Mouse (Mus musculus) liver, adult 2 months (tissue): Measurements from ENCODE around the gene Eri3. TPM values are rescaled to one million over a fixed set of nuclear protein-coding genes. Genes with fewer than 3 reads are reported as not detected.

Experiments
- DNase-seq: peaks from one replicate; pipeline ENCODE4 v3.0.0-alpha.2; 2011; ENCODE audit warnings: low read depth, low spot score; ENCODE audit errors: extremely low read depth
- H3K27ac ChIP-seq: fragments of 200-500 bp; replicated peaks from 2 replicates; pipeline ENCODE4 v1.5.1; 2012; ENCODE audit warnings: low read depth, mild to moderate bottlenecking, control low read depth, inconsistent platforms, low read length; ENCODE audit not compliant: insufficient read depth
- H3K27me3 ChIP-seq: fragments of 200-500 bp; 2 replicates; pipeline ENCODE4 v1.6.1; 2012; ENCODE audit warnings: mild to moderate bottlenecking, moderate library complexity, low read length, inconsistent platforms; ENCODE audit not compliant: control insufficient read depth, insufficient read depth
- H3K36me3 ChIP-seq: fragments of 200-500 bp; 2 replicates; pipeline ENCODE4 v1.6.1; 2012; ENCODE audit warnings: low read length, inconsistent platforms; ENCODE audit not compliant: control insufficient read depth, insufficient read depth
- H3K4me1 ChIP-seq: fragments of 200-500 bp; 2 replicates; pipeline ENCODE4 v1.6.1; 2011; ENCODE audit warnings: low read length; ENCODE audit not compliant: control insufficient read depth, insufficient read depth
- H3K4me3 ChIP-seq: fragments of 200-500 bp; 2 replicates; pipeline ENCODE4 v1.5.1; 2011; ENCODE audit warnings: low read depth, mild to moderate bottlenecking, control low read depth, low read length, moderate library complexity; ENCODE audit not compliant: insufficient read depth
- H3K79me2 ChIP-seq: fragments of 200-500 bp; 2 replicates; pipeline ENCODE4 v1.6.1; 2012; ENCODE audit warnings: inconsistent platforms, mild to moderate bottlenecking, low read length, moderate library complexity; ENCODE audit not compliant: control insufficient read depth, insufficient read depth
- H3K9ac ChIP-seq: fragments of 200-500 bp; 2 replicates; pipeline ENCODE4 v1.6.1; 2012; ENCODE audit warnings: low read depth, mild to moderate bottlenecking, control low read depth, inconsistent platforms, low read length
- CTCF ChIP-seq: fragments of 200-500 bp; IDR thresholded peaks from 2 replicates; pipeline ENCODE4 v1.5.1; 2011; ENCODE audit warnings: low read depth, low read length, control low read depth
- POLR2A ChIP-seq: fragments of 200-500 bp; IDR thresholded peaks from 2 replicates; pipeline ENCODE4 v1.6.1; 2011; ENCODE audit warnings: low read length, control low read depth; ENCODE audit not compliant: insufficient read depth; ENCODE audit errors: extremely low read depth
- WGBS: fragments of 180-500 bp; shearing (Covaris S2); methylation state at CpG from one replicate; pipeline ENCODE4 v1.1.7; 2018; 5-methylcytosine and 5-hydroxymethylcytosine counted together
- polyA plus RNA-seq: library from polyadenylated mRNA; depleted of rRNA; stranded (reverse); fragments of >200 nt; gene quantifications from 2 replicates; pipeline ENCODE4 v1.2.3, GENCODE M21; 2012
- total RNA-seq: library from RNA; depleted of rRNA; stranded (reverse); fragments of >200 nt; gene quantifications from 2 replicates; pipeline ENCODE4 v1.2.3, GENCODE M21; 2014

Gene Eri3
- total and polyA plus RNA-seq, 2 experiments, result 16.8 to 42.1 TPM

DNA sequence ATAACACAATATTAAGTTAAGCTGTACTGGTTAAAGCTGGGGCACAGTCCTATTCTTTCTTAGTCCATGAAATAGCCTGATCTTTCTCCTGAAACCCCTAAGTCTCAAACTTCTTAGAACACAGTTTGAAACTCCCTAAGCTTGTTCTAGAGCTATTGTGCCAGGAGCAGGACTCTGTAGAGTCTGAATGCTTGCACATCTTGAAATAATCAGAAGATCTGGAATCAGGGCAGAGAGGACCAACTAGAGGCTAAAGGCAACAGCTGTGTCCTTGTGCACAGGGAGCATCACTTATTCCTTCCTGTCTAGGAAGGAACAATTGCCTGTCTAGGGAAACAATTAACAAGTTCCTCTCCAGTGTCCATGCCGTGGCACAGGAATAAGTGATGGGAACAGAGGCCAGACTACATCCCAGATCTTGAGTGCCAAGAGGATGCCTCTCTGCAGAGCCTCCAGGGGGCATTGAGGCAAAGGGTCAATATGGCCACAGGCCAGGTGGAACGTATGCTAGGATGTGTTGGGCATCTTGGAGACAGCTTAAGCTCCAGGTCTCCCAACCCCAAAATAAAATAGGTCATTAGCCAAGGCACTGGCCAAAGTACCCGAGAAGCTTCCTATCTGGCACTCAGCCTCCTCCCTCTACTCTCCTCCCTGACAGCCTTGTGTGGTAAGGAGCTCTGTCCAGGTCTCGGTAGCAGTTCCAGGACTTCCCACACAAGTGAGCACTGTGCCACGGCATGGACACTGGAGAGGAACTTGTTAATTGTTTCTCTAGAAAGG, 56.9 kb downstream of the Eri3 start:
- Histone ChIP-seq H3K79me2 (no peaks in the 10 kb centered on the region), H3K36me3 (peaks cover 3% of the 10 kb centered on the region; the same call in 1 of the 2 replicates), H3K9ac (no peak overlapping the region), H3K4me1 (peaks cover 10% of the 10 kb centered on the region), H3K4me3 (no peak overlapping the region), H3K27me3 (no peaks in the 10 kb centered on the region), H3K27ac (no peak overlapping the region)
- TF ChIP-seq POLR2A, result no peak
- no peak for TF ChIP-seq CTCF
- DNase-seq, result no peak
- 94% methylated on average over 5 of the region's 5 CpGs for WGBS

DNA sequence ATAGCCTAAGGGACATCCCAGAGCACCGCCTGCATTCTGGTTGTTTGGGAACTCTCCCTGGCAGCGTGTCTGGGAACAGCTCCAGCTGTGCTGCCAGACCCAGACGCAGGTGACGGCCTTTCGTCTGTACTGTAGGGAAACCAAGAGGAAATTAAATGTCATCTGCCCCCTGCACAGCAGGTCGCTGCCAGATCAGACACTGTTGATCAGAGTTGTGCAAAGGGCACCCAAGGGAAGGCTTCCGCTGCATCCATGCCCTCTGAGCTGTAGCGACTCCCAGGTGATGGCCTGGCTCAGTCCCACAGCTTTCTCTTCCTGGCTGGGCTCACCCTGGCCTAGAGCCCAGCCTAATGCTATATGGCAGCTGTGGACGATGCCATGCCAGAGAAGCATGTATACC, 58.1 kb downstream of the Eri3 start:
- TF ChIP-seq CTCF (no peak), POLR2A (no peak)
- H3K9ac ChIP-seq, result no peak overlapping the region
- 25% methylated on average over 9 of the region's 9 CpGs for WGBS
- no peak overlapping the region for H3K27ac ChIP-seq
- H3K4me3 ChIP-seq, result no peak overlapping the region
- no peaks in the 10 kb centered on the region for H3K27me3 ChIP-seq
- H3K79me2 ChIP-seq, result no peaks in the 10 kb centered on the region
- peaks cover 10% of the 10 kb centered on the region for H3K4me1 ChIP-seq
- no peaks in the 10 kb centered on the region; the same call in 1 of the 2 replicates for H3K36me3 ChIP-seq
- DNase-seq, result peak; percentile 77

DNA sequence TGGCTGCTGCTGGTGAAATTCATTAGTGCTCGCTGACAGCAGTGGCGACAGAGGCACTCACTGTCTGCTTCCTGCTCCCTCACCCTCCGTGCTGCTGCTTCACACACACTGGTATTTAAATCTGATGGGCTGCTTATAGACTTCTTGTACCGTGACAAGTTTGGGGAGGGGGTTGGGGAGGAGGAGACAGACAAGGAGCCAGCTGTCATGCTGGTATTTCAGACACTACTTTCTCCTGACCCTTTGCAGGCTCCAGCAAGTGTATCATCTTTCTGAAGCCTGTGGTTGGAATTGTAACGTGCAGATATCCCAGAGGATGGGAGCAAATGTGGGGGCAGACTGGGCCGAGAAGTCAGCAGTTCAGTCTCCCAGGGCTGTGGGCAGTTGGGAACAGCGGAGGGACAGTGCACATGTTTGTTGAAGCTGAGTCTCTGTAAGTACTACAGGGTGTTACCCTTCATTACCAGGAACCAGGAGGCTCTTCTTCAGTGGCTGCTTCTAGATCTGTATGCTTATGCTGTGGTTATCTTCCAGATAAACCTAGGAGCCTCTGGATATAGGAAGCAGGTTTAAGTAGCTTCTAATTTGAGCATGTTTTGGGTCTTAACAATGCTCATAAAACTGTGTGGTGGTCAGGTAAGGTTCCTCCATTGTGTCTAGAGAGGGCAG, 59.3 kb downstream of the Eri3 start:
- WGBS, result 87% methylated on average over 7 of the region's 7 CpGs
- H3K36me3 ChIP-seq, result no peaks in the 10 kb centered on the region; the same call in 1 of the 2 replicates
- H3K79me2 ChIP-seq, result no peaks in the 10 kb centered on the region
- TF ChIP-seq CTCF (no peak), POLR2A (no peak)
- no peak overlapping the region for H3K4me3 ChIP-seq
- no peak overlapping the region for H3K9ac ChIP-seq
- no peaks in the 10 kb centered on the region for H3K27me3 ChIP-seq
- peaks cover 10% of the 10 kb centered on the region for H3K4me1 ChIP-seq
- no peak overlapping the region for H3K27ac ChIP-seq
- DNase-seq, result no peak

DNA sequence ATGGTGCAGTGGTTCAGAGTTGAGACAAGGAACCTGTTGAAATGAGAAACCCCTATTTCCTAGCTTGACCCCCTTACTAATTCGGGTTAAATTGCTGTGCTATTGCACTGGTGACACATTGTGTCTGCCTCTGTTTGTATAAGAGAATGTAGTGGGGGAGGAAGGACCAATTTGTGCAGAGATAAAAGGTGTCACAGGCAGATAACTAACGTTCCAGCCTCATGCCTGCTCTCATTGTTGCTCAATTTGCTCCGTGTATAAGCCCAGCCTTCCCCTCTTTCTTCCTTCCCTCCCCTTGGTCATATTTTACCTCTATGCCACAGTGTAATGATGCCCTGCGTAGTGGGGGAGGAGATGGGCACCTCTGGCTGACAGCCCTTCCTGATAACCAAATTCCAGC, 61.2 kb downstream of the Eri3 start:
- WGBS, result 55% methylated on average over 4 of the region's 4 CpGs
- DNase-seq, result no peak
- Histone ChIP-seq H3K27ac (no peak overlapping the region), H3K4me3 (no peak overlapping the region), H3K27me3 (no peaks in the 10 kb centered on the region), H3K36me3 (peaks cover 10% of the 10 kb centered on the region), H3K4me1 (no peaks in the 10 kb centered on the region), H3K79me2 (no peaks in the 10 kb centered on the region), H3K9ac (no peak overlapping the region)
- TF ChIP-seq CTCF (no peak), POLR2A (no peak)

DNA sequence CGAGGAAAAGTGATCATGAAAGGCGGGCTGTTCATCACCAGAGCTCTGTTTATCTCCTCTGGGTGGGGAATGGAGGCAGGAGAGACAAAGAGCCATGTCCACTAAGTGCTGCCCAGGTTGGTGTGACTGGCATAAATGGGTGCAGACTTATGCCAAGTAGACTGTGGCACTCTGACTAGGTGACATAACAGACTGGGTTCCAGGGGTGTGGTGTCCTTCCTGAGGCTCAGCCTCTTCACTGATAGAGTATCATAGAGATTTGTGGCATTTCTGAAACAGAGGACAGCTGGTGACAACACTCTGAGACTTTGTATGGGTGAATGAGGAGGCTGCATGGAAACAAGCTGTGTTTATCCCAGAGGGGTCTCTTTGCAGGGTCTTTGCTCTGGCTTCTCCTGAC, 61.6 kb downstream of the Eri3 start:
- Histone ChIP-seq H3K4me3 (no peak overlapping the region), H3K9ac (no peak overlapping the region), H3K27ac (no peak overlapping the region), H3K27me3 (no peaks in the 10 kb centered on the region), H3K4me1 (no peaks in the 10 kb centered on the region), H3K79me2 (no peaks in the 10 kb centered on the region), H3K36me3 (peaks cover 10% of the 10 kb centered on the region)
- no peak for TF ChIP-seq POLR2A
- TF ChIP-seq CTCF, result no peak
- WGBS, result 69% methylated on average over 2 of the region's 2 CpGs
- DNase-seq, result no peak

DNA sequence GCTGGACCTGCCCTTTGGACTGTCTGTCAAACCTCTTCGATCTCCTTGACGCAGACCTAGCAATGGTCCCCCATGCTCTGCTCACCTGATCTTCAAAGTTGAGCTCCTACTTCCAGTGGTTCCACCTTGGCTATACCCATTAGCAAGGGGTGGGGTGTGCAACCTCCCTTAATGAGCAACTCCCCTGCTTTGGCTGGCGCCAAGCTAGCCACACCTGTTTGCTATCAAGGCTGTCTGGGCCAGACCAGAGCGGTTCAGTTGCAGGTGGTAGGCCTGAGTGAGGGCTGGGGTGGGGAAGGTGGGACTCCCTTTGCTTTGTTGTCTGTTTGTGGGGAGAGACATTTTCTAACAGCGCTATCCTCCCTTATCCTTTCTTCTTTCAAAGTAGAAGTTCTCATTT, 62.5 kb downstream of the Eri3 start:
- Histone ChIP-seq H3K27me3 (no peaks in the 10 kb centered on the region), H3K27ac (no peak overlapping the region), H3K4me3 (no peak overlapping the region), H3K9ac (no peak overlapping the region), H3K79me2 (no peaks in the 10 kb centered on the region), H3K4me1 (no peaks in the 10 kb centered on the region), H3K36me3 (peaks cover 10% of the 10 kb centered on the region)
- DNase-seq, result no peak
- no peak for TF ChIP-seq CTCF
- TF ChIP-seq POLR2A, result no peak
- 95% methylated on average over 5 of the region's 5 CpGs for WGBS
